Mouse (Mus musculus) erythroblast, embryonic 14.5 days (primary cell): ENCODE data around the gene Hivep3.

ENCODE experiments used
- GATA1 ChIP-seq: IDR thresholded peaks from 2 replicates; pipeline ENCODE4 v1.6.1; 2012; ENCODE audit warnings: low read length, inconsistent platforms, mixed read lengths
- TAL1 ChIP-seq: IDR thresholded peaks from 3 replicates; pipeline ENCODE4 v1.6.1; 2012; ENCODE audit warnings: low read length, inconsistent platforms, mixed read lengths

GRCm38 (mm10) chr4:119887523-119888177, 154.1 kb downstream of the Hivep3 start:
- TF ChIP-seq TAL1 (no peak), GATA1 (no peak)
